Mouse (Mus musculus) embryo, embryonic 11.5 days (tissue): Measurements from ENCODE around the gene Kntc1.

Source experiments
- DNase-seq: peaks from one replicate; pipeline ENCODE4 v3.0.0-alpha.2; 2012; ENCODE audit warnings: low read depth, low spot score

Kntc1 gene

DNA sequence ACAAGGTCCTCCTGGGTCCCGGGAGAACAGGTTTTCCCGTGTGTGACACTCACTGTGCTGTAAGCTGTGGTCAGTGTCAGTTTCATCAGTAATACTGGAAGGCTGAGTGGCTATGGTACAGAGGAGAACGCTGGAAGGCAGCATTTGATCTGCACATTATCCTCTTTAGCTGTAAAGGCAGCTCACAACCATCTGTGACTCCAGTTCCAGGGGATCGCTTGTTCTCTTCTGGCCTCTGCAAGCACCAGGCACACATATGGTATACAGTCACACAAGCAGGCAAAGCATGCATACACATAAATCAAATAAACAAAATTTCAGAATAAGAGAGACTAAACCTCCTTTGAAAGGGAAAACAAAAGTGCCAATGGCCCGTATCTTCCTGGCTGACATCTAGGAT, 59.0 kb downstream of the Kntc1 start:
- DNase-seq, result no peak

DNA sequence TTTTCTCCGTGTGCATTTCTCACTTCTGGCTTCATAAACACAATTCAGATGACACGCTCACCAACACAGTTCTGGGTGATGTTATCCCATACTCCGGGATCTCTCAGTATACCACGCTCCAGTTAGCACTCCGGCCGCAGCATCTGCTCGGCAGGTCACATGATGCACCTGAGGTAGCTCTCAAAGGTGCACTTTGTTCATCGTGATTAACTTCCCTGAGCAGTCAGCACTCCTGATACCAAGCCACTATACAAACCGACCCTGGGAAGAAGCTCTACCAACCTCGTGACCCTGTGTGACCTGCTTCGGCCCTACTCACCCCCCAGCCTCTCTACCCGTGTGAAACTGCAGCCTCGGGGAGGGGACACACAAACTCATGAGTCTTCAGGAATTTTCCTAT, 59.6 kb downstream of the Kntc1 start:
- no peak for DNase-seq

DNA sequence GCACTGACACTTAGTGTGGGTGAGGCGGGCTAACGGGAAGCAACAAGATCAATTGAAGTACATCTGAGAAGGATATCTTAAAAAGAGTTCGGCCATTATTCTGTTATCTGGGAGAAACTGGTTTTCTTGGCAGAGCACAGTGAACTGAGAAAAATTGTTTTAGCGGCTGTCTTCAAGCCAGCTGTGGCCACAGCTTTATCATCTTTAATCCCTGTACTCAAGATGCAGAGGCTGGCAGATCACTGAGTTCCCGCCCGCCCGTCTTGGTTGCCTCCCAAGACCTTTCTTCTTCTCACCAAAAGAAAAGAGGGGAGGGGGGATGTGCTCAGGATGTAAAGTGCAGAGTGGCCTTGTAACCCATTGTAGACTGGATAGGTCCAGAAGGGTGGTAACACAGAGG, 67.4 kb downstream of the Kntc1 start:
- DNase-seq, result no peak

- DNase-seq, result no peak
Observed at GRCm38 (mm10) chr5:123818941-123819577, 69.5 kb downstream of the Kntc1 start.

GRCm38 (mm10) chr5:123820501-123821263, 71.2 kb downstream of the Kntc1 start:
- DNase-seq, result no peak

DNA sequence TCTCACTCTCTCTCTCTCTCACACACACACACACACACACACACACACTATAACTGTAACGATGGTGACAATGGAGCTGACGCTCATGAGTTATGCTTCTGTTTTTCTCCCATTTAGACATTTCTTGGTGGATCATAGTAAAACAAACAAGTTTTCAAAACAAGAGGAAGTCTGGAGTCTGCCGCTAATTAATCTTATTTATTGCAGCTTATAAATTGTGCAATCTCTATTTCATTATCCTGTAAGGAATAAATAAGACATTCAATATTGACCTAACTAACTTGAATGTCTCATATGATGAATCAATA, 71.7 kb downstream of the Kntc1 start:
- no peak for DNase-seq

GRCm38 (mm10) chr5:123822706-123823105, 73.2 kb downstream of the Kntc1 start:
- DNase-seq, result no peak

- no peak for DNase-seq
Observed at GRCm38 (mm10) chr5:123827659-123828091, 78.2 kb downstream of the Kntc1 start.

DNA sequence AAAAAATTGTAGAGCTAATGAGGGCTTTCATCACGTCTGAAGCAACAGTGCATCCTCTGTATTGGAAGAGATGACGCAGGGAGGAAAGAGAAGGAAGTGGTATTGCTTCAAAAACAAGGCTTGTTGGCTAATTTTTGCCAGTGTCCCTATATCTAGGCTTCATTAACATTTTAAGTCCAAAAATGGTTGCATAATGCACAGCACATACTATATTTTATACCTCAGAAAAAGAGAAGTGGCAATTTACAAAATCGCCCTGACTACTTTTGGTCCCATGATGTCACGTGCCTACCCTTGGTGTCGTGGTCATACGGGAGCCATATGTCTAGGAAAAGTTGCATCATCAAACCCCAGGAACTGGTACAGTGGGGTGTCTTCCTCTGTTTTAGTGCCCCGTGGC, 82.8 kb downstream of the Kntc1 start:
- no peak for DNase-seq

DNA sequence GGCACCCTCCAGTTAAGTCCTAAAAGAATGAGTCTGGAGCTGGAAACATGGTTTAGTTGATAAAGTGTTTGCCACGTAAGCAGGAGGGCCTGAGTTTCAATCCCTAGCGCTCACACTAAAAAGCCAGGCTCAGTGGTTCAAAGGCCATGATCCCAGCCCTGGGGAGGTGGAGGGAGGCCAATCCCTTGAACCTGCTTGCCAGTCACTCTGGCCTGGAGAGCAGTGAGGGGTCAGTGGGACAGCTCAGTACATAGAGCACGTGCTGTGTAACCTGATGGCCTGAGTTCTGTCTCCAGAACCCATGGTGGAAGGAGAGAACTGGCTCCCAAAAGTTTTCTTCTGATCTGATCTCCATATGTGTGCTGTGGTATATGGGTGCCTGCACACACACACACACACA, 85.3 kb downstream of the Kntc1 start:
- no peak for DNase-seq

DNA sequence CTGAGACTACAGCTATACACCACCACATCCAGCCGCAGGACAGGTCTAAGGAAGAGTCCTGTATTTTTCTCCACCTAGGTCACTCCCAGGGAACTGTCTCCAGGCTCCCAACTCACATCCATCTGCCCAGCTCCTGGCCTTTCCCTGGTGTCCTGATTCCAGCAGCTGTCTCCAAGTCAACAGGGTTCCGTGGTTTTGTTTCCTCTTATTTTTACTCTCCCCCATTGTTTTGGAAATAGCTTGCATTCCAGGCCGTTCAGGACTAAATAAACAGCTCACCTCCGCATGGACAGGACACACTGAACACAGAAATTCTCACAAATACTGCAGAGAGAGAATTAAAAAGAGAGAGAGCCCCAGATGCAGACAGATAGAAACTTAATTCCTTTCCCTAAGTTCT, 87.9 kb downstream of the Kntc1 start:
- no peak for DNase-seq

DNA sequence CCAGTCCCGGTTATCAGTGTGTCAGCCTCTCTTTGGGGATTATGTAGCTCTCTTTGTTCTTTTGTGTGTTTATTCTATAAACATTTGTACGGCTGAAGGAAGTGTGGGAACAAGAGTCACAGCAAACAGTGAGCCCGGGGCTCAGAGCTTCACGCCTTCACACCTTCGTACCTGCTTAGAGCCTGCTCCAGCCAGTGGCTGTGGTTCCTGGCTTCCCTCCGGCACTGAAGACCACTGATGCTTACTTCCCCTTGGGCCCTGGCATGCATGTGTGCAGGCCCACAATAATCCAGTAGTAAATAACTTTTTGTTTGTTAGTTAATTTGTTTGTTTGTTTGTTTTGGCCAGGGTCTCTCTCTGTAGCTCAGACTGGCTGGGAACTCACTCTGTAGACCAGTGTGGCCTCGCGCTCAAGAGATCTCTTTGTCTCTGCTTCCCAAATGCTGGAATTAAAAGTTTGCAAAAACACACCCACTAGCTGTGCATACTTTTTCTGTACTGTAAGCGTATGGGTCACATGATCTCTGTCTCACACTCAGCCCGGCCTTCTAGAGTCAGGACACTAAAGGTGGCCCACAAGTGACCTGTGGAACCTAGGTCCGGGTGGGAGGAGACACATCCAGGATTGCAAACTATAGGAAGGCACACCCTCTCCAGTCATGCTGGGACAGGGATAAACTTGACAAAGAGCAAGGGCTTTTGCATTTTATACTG, 92.9 kb downstream of the Kntc1 start:
- DNase-seq, result no peak

DNA sequence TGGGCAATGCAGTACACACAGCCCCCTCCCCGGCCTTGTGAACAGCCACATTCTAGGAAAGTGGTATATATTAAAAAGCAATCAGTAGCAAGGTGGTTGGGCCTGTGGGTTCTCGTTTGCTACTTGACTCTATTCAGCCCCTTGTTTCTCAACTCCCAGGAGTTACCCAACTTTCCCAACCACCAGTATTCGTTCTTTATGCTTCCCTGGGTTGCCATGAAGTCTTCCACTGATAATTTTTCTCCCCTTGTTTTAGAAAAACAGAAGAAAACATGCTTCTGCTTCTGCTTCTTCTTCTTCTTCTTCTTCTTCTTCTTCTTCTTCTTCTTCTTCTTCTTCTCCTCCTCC, 93.4 kb downstream of the Kntc1 start:
- DNase-seq, result no peak

DNA sequence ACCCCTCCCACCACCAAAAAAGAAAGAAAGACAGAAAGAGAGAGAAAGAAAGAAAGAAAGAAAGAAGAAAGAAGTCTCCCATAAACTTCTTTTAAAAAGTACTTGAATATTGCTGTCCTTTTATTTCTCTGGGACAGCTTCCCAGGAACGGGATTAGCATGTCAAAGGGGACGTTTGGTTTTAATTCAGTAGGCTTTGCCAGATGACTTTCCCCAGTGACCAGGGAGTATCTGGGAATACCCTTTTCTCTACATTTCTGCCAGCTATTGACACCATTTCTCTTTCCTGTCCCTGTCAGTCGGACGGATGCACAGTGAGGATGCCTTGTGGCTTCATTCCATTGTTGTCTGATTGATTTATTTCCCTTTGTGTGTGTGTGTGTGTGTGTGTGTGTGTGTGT, 94.3 kb downstream of the Kntc1 start:
- no peak for DNase-seq

DNA sequence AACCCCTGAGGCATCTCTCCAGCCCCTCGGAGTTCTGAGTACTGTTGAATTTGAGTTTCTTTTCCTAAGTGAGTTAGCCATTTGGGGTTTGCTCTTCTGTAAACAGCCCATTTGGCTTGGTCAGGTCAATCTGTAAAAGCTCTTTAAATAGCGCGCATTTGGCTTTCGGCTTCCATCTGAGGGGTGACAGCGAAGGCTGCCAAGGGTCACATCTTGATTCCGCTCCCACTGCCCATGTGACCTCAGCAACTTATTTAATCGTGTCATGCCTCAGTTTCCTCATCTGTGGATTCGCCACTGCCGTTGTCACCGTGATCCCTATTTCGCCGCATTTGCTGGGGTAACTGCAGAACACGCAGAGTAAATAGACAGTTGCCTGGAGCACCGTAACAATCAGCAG, 94.8 kb downstream of the Kntc1 start:
- no peak for DNase-seq

DNA sequence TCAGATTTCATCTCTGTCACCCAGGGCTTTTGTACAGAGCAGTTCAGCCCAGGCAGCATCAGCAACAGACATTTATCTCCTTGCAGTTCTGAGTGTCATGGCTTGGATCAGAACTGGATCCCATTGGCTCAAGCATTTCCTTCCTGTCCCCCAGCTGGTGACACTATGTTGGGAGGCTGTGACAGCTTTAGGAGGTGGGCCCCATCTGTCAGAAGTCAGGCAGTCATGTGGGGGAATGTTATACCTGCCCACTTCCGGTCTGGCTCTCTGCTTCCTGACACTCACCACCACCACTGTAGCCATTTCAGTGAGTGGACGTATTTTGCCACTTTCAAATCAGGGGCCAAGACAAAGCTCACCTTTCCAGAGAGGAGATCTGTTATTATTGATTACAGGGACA, 101.9 kb downstream of the Kntc1 start:
- DNase-seq, result no peak

DNA sequence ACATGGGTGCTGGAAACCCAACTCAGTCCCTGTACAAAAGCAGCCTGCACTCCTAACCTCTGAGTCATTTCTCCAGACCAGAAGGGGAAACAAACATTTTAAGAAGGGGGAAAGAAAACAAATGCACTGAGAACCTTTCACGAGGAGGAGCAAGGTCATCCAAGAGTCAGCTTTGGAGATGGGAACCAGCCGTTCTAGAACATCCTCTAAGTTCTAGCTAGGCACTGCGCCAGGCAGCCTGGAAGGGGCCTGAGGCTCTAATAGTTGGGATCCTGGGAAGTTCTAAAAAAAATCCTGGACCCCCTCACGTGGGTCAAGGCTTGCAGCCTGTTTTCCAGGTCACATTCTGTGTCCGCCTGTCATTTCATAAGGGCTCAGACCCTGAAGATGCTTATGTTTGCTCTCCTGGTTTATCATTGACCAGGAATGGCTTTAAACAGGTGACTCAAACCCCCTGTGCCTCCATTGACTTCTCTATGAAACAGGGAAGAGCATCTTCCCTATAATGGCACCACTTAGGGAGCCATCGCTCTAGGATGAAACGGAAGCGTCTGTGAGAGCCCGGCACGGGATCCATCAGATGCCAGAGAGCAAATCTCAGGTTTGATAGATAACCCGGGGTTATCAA, 104.5 kb downstream of the Kntc1 start:
- DNase-seq, result no peak

DNA sequence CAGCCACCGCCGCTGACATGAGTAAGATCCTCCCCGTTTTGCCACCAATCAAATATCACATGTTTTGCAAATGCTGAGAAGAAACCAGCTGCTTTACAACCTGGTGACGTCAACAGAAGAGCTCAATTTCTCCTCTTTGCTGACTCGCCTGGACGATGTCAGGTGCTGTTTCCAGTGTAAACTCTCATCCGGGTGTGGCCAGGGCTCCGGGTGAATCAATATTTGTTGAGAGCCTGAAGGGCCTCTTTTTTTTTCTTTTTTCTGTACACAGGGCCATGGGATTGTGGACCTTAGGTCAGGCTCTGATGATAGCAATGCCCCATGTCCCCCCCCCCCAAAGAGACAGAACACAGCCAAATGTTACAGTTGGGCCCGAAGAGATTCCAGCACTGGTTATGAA, 105.0 kb downstream of the Kntc1 start:
- no peak for DNase-seq

GRCm38 (mm10) chr5:123858798-123859197, 109.3 kb downstream of the Kntc1 start:
- DNase-seq, result no peak

DNA sequence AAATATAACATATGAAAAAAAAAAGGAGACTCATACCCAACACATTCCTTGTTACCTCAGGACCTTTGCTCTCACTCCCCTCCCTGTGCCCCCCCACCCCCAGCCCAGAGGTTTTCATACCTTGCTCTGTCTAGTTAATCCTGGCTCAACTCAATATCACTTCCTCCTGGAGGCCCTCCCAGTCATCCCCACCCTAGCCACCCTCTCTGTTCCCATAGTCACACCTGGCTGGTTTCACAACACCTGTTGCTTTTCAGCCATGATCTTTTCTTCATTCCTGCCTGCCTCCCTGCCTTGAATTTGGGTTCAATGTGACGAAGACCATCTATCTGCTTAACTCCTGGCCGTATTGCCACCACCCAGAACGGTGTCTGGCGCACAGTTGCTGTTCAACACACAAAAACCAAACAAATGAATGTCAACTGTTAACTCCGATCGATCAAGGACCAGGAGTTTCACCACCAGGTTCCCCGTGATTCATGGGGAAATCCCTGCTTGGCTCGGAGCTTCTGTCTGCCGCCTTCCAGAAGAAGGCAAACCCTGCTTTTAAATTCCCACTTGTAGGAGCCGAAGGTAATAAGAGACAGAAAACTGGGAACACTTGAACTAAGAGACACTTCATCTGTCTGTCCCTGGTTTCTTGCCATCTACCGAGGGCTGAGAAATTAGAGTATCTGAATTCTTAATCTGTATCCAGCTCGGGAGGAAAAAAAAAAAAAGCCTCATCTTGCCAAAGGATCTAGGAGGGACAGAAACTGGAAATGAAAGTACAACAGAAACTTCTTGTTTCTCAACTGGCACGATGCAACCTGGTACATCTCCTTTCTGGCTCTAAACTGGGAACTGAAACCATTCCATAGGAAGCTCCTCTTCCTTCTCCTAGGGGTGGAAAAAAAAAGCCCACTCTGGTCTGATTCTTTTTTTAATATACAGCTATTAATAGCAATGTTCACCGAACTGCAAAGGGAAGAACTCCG, 113.1 kb downstream of the Kntc1 start:
- DNase-seq, result no peak

DNA sequence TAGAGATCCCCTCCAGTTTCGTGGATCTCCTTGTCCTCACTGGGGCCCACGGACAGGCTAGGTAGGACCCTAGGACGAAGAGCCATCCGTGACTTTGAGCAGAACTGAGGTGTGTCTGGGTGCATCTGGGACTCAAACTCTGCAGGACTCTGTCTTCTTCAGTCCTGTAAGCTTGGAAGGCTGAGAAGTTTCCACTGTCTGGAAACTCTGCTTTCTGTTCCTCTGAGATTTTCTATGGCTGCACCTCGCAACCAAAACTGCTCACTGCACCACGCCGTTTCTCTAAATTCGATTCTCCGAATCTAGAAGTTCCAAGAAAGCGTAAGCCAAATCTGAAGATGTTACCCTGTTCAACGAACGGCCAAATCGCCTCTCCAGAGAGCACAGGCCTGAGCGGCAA, 114.4 kb downstream of the Kntc1 start:
- DNase-seq, result no peak

DNA sequence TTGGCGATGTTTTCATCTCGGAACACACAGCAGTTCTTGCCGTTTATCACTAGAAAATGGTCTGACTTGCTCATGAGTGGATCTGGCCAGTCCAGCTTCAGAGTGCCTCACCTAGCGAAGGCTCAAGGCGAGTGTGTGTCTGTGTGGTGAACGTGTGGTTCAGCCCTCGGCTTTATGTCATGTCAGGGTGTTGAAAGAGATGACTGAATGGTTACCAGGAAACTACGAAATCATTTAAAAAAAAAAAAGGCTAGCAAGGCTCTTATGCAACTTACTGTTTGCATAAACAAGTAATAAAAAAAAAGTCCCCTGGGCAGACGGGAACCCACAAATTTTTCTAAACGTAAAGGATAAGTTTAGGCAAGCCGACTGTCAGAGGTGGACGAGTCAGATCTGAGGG, 115.8 kb downstream of the Kntc1 start, which contains the start of gene Hcar2:
Gene Hcar2, minus strand, starts transcription at position 135 of the 400 bp plus-strand sequence.
- DNase-seq, result no peak
